Mouse (Mus musculus) testis, adult 2 months (tissue): Measurements from ENCODE around the gene Trit1.

Experiments used
- CTCF ChIP-seq: fragments of 200-500 bp; IDR thresholded peaks from 2 replicates; pipeline ENCODE4 v1.5.1; 2012; ENCODE audit warnings: low read depth, mild to moderate bottlenecking, inconsistent platforms, low read length, moderate library complexity; ENCODE audit not compliant: control insufficient read depth, insufficient read depth, insufficient replicate concordance
- POLR2A ChIP-seq: fragments of 200-500 bp; IDR thresholded peaks from 2 replicates; pipeline ENCODE4 v1.6.1; 2012; ENCODE audit warnings: low read depth, mild to moderate bottlenecking, inconsistent platforms, low read length, moderate library complexity; ENCODE audit not compliant: control insufficient read depth

- TF ChIP-seq CTCF (no peak), POLR2A (no peak)
Measured at GRCm38 (mm10) chr4:123092621-123093020, 76.2 kb downstream of the Trit1 start.
